Mouse (Mus musculus) thymus, postnatal 10 days (tissue): Measurements from ENCODE around the gene Prrt3.

ENCODE experiments used
- DNase-seq, 2 experiments: peaks; one replicate each; pipeline ENCODE4 v3.0.0; 2021; ENCODE audit warnings: low spot score in 2 of 2

The Prrt3 gene

GRCm38 (mm10) chr6:113444207-113444965 is 57.3 kb downstream of the Prrt3 start:
- no peak for DNase-seq
